ENCODE assay signal across 24 mouse cellular contexts in the genomic region with DNA sequence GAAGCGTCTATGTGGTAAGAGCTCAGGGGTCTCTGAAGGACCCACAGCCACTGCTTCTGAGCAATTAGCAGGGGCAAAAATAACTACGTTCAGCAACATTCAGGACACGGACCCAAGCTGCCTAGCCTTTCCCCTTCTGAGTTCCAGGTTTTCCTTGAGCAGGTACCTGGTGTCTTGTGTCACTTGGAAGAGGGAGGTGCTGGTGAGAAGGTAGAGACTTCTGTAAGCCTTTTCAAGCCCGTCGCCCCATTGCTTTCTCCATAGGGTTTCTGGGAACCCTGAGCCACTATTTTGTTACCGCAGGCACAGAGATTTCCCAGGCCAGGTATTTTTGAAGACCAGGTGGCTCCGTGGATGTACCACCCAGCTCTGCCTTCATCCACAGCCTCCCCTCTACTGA. TPM values are rescaled to one million over a fixed set of nuclear protein-coding genes. Genes with fewer than 3 reads are reported as not detected.
DNase-seq lines count a peak whose midpoint lies in the region; ATAC-seq and TF ChIP-seq lines count a peak whose summit lies in the region.
"Had no signal": no experiment of that assay in that cellular context is flagged by ENCODE, and none has a peak within 500 bp of the region (broad histone marks: within the 10 kb centered on the region; RNA-seq: fewer than 3 reads in every experiment).

No protein-coding gene starts in this region.

- H3K4me1 ChIP-seq in intestine, embryonic 15.5 days (replicated peaks) = peaks cover 36% of the 10 kb centered on the region
- H3K4me1 ChIP-seq in intestine, postnatal 0 days (replicated peaks; ENCODE audit: control insufficient read depth, insufficient read depth, low read length) = peaks cover 3% of the 10 kb centered on the region; the same call in 1 of the 2 replicates
- peaks cover 41% of the 10 kb centered on the region for H3K4me1 ChIP-seq in midbrain, embryonic 13.5 days (replicated peaks)
- H3K4me1 ChIP-seq in midbrain, embryonic 16.5 days (ENCODE audit: control insufficient read depth, insufficient read depth, low read length) = peaks cover 19% of the 10 kb centered on the region
- peaks cover 25% of the 10 kb centered on the region for H3K4me1 ChIP-seq in embryonic facial prominence, embryonic 14.5 days (ENCODE audit: control insufficient read depth, insufficient read depth, low read length)

- no peak for ATAC-seq in intestine, embryonic 15.5 days
- ATAC-seq in intestine, postnatal 0 days = no peak
- no peak for ATAC-seq in midbrain, embryonic 13.5 days
- no peak for ATAC-seq in midbrain, embryonic 16.5 days
- no peak for ATAC-seq in embryonic facial prominence, embryonic 14.5 days (ENCODE audit: low read depth)
- ATAC-seq: hindbrain, postnatal 0 days had no signal

- peak; percentile 4 for DNase-seq in gastrocnemius, postnatal 25 days
- DNase-seq in gastrocnemius, adult 18-20 months (ENCODE audit: low spot score) = no peak
- no peak for DNase-seq in embryonic facial prominence, embryonic 14.5 days (ENCODE audit: low spot score)
- no peak for DNase-seq in left cerebral cortex, adult 9 months (ENCODE audit: low spot score in 2 of 2)
- DNase-seq: cerebellum, adult 18-20 months; cerebellum, postnatal 25 days; heart, adult 2 months; heart, postnatal 36 days; kidney, adult 2 months; kidney, postnatal 25 days; lung, postnatal 10 days; right cerebral cortex, postnatal 4 days; thymus, postnatal 25 days had no signal

- no peak overlapping the region for H3K4me3 ChIP-seq in intestine, embryonic 15.5 days (replicated peaks)
- H3K4me3 ChIP-seq in intestine, postnatal 0 days (ENCODE audit: low read depth, low read length) = no peak overlapping the region
- H3K4me3 ChIP-seq in midbrain, embryonic 13.5 days (replicated peaks) = 0 out of 2 replicates have a peak overlapping the region, but pooled peaks have one; percentile 40
- H3K4me3 ChIP-seq in midbrain, embryonic 16.5 days (ENCODE audit: low read depth, low read length) = no peak overlapping the region
- H3K4me3 ChIP-seq in embryonic facial prominence, embryonic 14.5 days (ENCODE audit: low read depth, low read length) = peak overlapping the region; percentile 48; the same call in 1 of the 2 replicates
- H3K4me3 ChIP-seq: erythroblast, embryonic 14.5 days; heart, adult 2 months had no signal

- H3K36me3 ChIP-seq in intestine, embryonic 15.5 days = no peaks in the 10 kb centered on the region
- no peaks in the 10 kb centered on the region for H3K36me3 ChIP-seq in intestine, postnatal 0 days (ENCODE audit: control insufficient read depth, insufficient read depth)
- 0 out of 2 replicates have a peak, but pooled peaks cover 4% of the 10 kb centered on the region for H3K36me3 ChIP-seq in midbrain, embryonic 13.5 days
- no peaks in the 10 kb centered on the region for H3K36me3 ChIP-seq in midbrain, embryonic 16.5 days (ENCODE audit: control insufficient read depth, insufficient read depth, low read length)
- no peaks in the 10 kb centered on the region for H3K36me3 ChIP-seq in embryonic facial prominence, embryonic 14.5 days (ENCODE audit: control insufficient read depth, insufficient read depth, low read length)

- H3K27me3 ChIP-seq in intestine, embryonic 15.5 days (replicated peaks) = peaks cover 79% of the 10 kb centered on the region
- H3K27me3 ChIP-seq in intestine, postnatal 0 days (replicated peaks; ENCODE audit: control insufficient read depth, insufficient read depth, low read length) = peaks cover 68% of the 10 kb centered on the region
- H3K27me3 ChIP-seq in midbrain, embryonic 13.5 days = peaks cover 95% of the 10 kb centered on the region
- peaks cover 58% of the 10 kb centered on the region for H3K27me3 ChIP-seq in midbrain, embryonic 16.5 days (ENCODE audit: control insufficient read depth, insufficient read depth, low read depth, low read length)
- peaks cover 75% of the 10 kb centered on the region for H3K27me3 ChIP-seq in embryonic facial prominence, embryonic 14.5 days (replicated peaks; ENCODE audit: control insufficient read depth, insufficient read depth, low read length)

- H3K9me3 ChIP-seq in intestine, embryonic 15.5 days = no peaks in the 10 kb centered on the region
- no peaks in the 10 kb centered on the region for H3K9me3 ChIP-seq in intestine, postnatal 0 days (ENCODE audit: control insufficient read depth)
- H3K9me3 ChIP-seq in midbrain, embryonic 13.5 days = no peaks in the 10 kb centered on the region
- no peaks in the 10 kb centered on the region for H3K9me3 ChIP-seq in midbrain, embryonic 16.5 days (replicated peaks; ENCODE audit: control insufficient read depth, low read length, poor library complexity, severe bottlenecking)
- H3K9me3 ChIP-seq in embryonic facial prominence, embryonic 14.5 days (ENCODE audit: control insufficient read depth, low read length) = no peaks in the 10 kb centered on the region

- no peak overlapping the region for H3K27ac ChIP-seq in intestine, embryonic 15.5 days
- no peak overlapping the region for H3K27ac ChIP-seq in intestine, postnatal 0 days (ENCODE audit: low read depth, low read length)
- H3K27ac ChIP-seq in midbrain, embryonic 13.5 days = no peak overlapping the region
- H3K27ac ChIP-seq in midbrain, embryonic 16.5 days (ENCODE audit: low read length) = no peak overlapping the region
- no peak overlapping the region for H3K27ac ChIP-seq in embryonic facial prominence, embryonic 14.5 days (replicated peaks; ENCODE audit: low read depth, low read length)
- H3K27ac ChIP-seq: heart, adult 2 months; hindbrain, postnatal 0 days had no signal

- TF ChIP-seq CTCF in intestine, postnatal 0 days (IDR thresholded peaks at IDR 0.05; ENCODE audit: low read depth) = no peak

- peak overlapping the region; percentile 86; the same call in 1 of the 2 replicates for H3K4me2 ChIP-seq in intestine, embryonic 15.5 days (replicated peaks)
- no peak overlapping the region for H3K4me2 ChIP-seq in intestine, postnatal 0 days (replicated peaks; ENCODE audit: low read depth)
- no peak overlapping the region for H3K4me2 ChIP-seq in midbrain, embryonic 13.5 days (replicated peaks)
- no peak overlapping the region for H3K4me2 ChIP-seq in midbrain, embryonic 16.5 days (ENCODE audit: low read length)
- H3K4me2 ChIP-seq in embryonic facial prominence, embryonic 14.5 days (ENCODE audit: low read depth, low read length) = peak overlapping the region; percentile 88; the same call in 1 of the 2 replicates

- H3K9ac ChIP-seq in intestine, embryonic 15.5 days = no peak overlapping the region
- no peak overlapping the region for H3K9ac ChIP-seq in intestine, postnatal 0 days (ENCODE audit: low read depth, low read length)
- no peak overlapping the region for H3K9ac ChIP-seq in midbrain, embryonic 13.5 days (replicated peaks)
- no peak overlapping the region for H3K9ac ChIP-seq in midbrain, embryonic 16.5 days (ENCODE audit: low read depth, low read length)
- H3K9ac ChIP-seq in embryonic facial prominence, embryonic 14.5 days (ENCODE audit: low read depth, low read length) = no peak overlapping the region

- 20% methylated on average over 7 of the region's 7 CpGs for WGBS in intestine, embryonic 15.5 days
- 37% methylated on average over 7 of the region's 7 CpGs for WGBS in intestine, postnatal 0 days
- 21% methylated on average over 7 of the region's 7 CpGs for WGBS in midbrain, embryonic 13.5 days
- WGBS in midbrain, embryonic 16.5 days = 23% methylated on average over 7 of the region's 7 CpGs
- 14% methylated on average over 7 of the region's 7 CpGs for WGBS in embryonic facial prominence, embryonic 14.5 days

RNA-seq across cellular contexts. Expression of gene Fgf8, which starts 0.9 kb away (rescaled TPM):
- not detected for total RNA-seq in gastrocnemius, postnatal 25 days (2021)
- not detected for total RNA-seq in gastrocnemius, adult 18-20 months (2021)
- polyA plus RNA-seq in intestine, embryonic 15.5 days (2015; fragmentation: Nextera tagmentation; extraction: Ambion mirVana) = not detected in 2 replicates
- polyA plus RNA-seq in intestine, postnatal 0 days (2015; fragmentation: Nextera tagmentation; extraction: Ambion mirVana) = not detected in 2 replicates
- 2.1 and 2.8 TPM in 2 replicates for polyA plus RNA-seq in midbrain, embryonic 13.5 days (2015; fragmentation: Nextera tagmentation; extraction: Ambion mirVana)
- polyA plus RNA-seq in midbrain, embryonic 16.5 days (2015; fragmentation: Nextera tagmentation; extraction: Ambion mirVana) = 0.23 and 1.2 TPM in 2 replicates
- 0.25 TPM in 1 of 2 replicates, not detected in the other for polyA plus RNA-seq in embryonic facial prominence, embryonic 14.5 days (2014; fragmentation: Nextera tagmentation; extraction: Ambion mirVana)
- total RNA-seq: CH12.LX; gastrocnemius, adult 8-10 months; heart, adult 2 months; heart, postnatal 36 days; left cerebral cortex, adult 18-20 months; megakaryocyte, adult 5-6 weeks had no signal
- polyA plus RNA-seq: erythroblast, embryonic 14.5 days; heart, adult 2 months; kidney, adult 2 months; liver, embryonic 16.5 days had no signal

RNA-seq across cellular contexts. Expression of gene Npm3, which starts 5.8 kb away (rescaled TPM):
- 10 to 100 TPM; 10.1 to 12.5 TPM for total RNA-seq in gastrocnemius, postnatal 25 days (2021)
- 10 to 100 TPM; 10.1 to 11.0 TPM for total RNA-seq in gastrocnemius, adult 18-20 months (2021)
- polyA plus RNA-seq in intestine, embryonic 15.5 days (2015; fragmentation: Nextera tagmentation; extraction: Ambion mirVana) = 13.4 and 14.7 TPM in 2 replicates
- 8.5 and 9.0 TPM in 2 replicates for polyA plus RNA-seq in intestine, postnatal 0 days (2015; fragmentation: Nextera tagmentation; extraction: Ambion mirVana)
- polyA plus RNA-seq in midbrain, embryonic 13.5 days (2015; fragmentation: Nextera tagmentation; extraction: Ambion mirVana) = 6.2 and 7.8 TPM in 2 replicates
- 7.9 TPM in 2 replicates for polyA plus RNA-seq in midbrain, embryonic 16.5 days (2015; fragmentation: Nextera tagmentation; extraction: Ambion mirVana)
- polyA plus RNA-seq in embryonic facial prominence, embryonic 14.5 days (2014; fragmentation: Nextera tagmentation; extraction: Ambion mirVana) = 18.9 and 19.8 TPM in 2 replicates

RNA-seq across cellular contexts. Expression of gene Mgea5, which starts 40.0 kb away (rescaled TPM):
- total RNA-seq in gastrocnemius, postnatal 25 days (2021) = 10 to 100 TPM; 28.2 to 29.1 TPM
- 10 to 100 TPM; 32.1 to 39.9 TPM for total RNA-seq in gastrocnemius, adult 18-20 months (2021)
- polyA plus RNA-seq in intestine, embryonic 15.5 days (2015; fragmentation: Nextera tagmentation; extraction: Ambion mirVana) = 36.3 and 36.4 TPM in 2 replicates
- polyA plus RNA-seq in intestine, postnatal 0 days (2015; fragmentation: Nextera tagmentation; extraction: Ambion mirVana) = 18.2 and 19.3 TPM in 2 replicates
- polyA plus RNA-seq in midbrain, embryonic 13.5 days (2015; fragmentation: Nextera tagmentation; extraction: Ambion mirVana) = 96.2 and 102 TPM in 2 replicates
- 76.5 and 84.0 TPM in 2 replicates for polyA plus RNA-seq in midbrain, embryonic 16.5 days (2015; fragmentation: Nextera tagmentation; extraction: Ambion mirVana)
- polyA plus RNA-seq in embryonic facial prominence, embryonic 14.5 days (2014; fragmentation: Nextera tagmentation; extraction: Ambion mirVana) = 52.3 and 56.5 TPM in 2 replicates

Comparison
In these comparisons a context has a peak if more than half of its experiments do, and no peak if none do; other contexts are left out.
1. H3K4me2 ChIP-seq: peak in intestine, embryonic 15.5 days (single experiment) and embryonic facial prominence, embryonic 14.5 days (single experiment); none in intestine, postnatal 0 days (single experiment), midbrain, embryonic 13.5 days (single experiment) and midbrain, embryonic 16.5 days (single experiment).
2. H3K4me3 ChIP-seq: peak in midbrain, embryonic 13.5 days (single experiment) and embryonic facial prominence, embryonic 14.5 days (single experiment); none in intestine, embryonic 15.5 days (single experiment), intestine, postnatal 0 days (single experiment) and midbrain, embryonic 16.5 days (single experiment).